Mouse (Mus musculus) thymus, adult 2 months (tissue): Measurements from ENCODE around the gene Sfrp5. TPM values are rescaled to one million over a fixed set of nuclear protein-coding genes. Genes with fewer than 3 reads are reported as not detected.

Source experiments
- DNase-seq: peaks from one replicate; pipeline ENCODE4 v3.0.0; 2021
- H3K27ac ChIP-seq: fragments of 200-500 bp; 2 replicates; pipeline ENCODE4 v1.5.1; 2012; ENCODE audit warnings: low read length, control low read depth; ENCODE audit not compliant: control insufficient read depth, insufficient read depth
- H3K27me3 ChIP-seq: fragments of 200-500 bp; 2 replicates; pipeline ENCODE4 v1.6.1; 2012; ENCODE audit warnings: mild to moderate bottlenecking, low read length, moderate library complexity, mixed read lengths; ENCODE audit not compliant: control insufficient read depth, insufficient read depth
- H3K36me3 ChIP-seq: fragments of 200-500 bp; 2 replicates; pipeline ENCODE4 v1.6.1; 2012; ENCODE audit warnings: mild to moderate bottlenecking, low read length, moderate library complexity; ENCODE audit not compliant: control insufficient read depth, insufficient read depth
- H3K4me1 ChIP-seq: fragments of 200-500 bp; replicated peaks from 2 replicates; pipeline ENCODE4 v1.6.1; 2012; ENCODE audit warnings: low read length; ENCODE audit not compliant: control insufficient read depth, insufficient read depth
- H3K4me3 ChIP-seq: fragments of 200-500 bp; 2 replicates; pipeline ENCODE4 v1.5.1; 2012; ENCODE audit warnings: mild to moderate bottlenecking, low read length, control low read depth, moderate library complexity; ENCODE audit not compliant: control insufficient read depth, insufficient read depth
- CTCF ChIP-seq: fragments of 200-500 bp; IDR thresholded peaks from 2 replicates; pipeline ENCODE4 v1.5.1; 2012; ENCODE audit warnings: mild to moderate bottlenecking, control low read depth, low read length, moderate library complexity, borderline replicate concordance; ENCODE audit not compliant: control insufficient read depth, poor library complexity, insufficient read depth; ENCODE audit errors: extremely low read depth
- POLR2A ChIP-seq: fragments of 200-500 bp; IDR thresholded peaks from 2 replicates; pipeline ENCODE4 v1.6.1; 2012; ENCODE audit warnings: mild to moderate bottlenecking, low read length, control low read depth, moderate library complexity; ENCODE audit not compliant: control insufficient read depth, poor library complexity, insufficient read depth; ENCODE audit errors: extremely low read depth
- WGBS: fragments of 180-500 bp; shearing (Covaris S2); methylation state at CpG from one replicate; pipeline ENCODE4 v1.1.7; 2018; 5-methylcytosine and 5-hydroxymethylcytosine counted together
- polyA plus RNA-seq: library from polyadenylated mRNA; depleted of rRNA; stranded (reverse); fragments of >200 nt; gene quantifications from 2 replicates; pipeline ENCODE4 v1.2.3, GENCODE M21; 2012

Sfrp5 gene
- polyA plus RNA-seq, 1 experiment = 2.4 TPM

DNA sequence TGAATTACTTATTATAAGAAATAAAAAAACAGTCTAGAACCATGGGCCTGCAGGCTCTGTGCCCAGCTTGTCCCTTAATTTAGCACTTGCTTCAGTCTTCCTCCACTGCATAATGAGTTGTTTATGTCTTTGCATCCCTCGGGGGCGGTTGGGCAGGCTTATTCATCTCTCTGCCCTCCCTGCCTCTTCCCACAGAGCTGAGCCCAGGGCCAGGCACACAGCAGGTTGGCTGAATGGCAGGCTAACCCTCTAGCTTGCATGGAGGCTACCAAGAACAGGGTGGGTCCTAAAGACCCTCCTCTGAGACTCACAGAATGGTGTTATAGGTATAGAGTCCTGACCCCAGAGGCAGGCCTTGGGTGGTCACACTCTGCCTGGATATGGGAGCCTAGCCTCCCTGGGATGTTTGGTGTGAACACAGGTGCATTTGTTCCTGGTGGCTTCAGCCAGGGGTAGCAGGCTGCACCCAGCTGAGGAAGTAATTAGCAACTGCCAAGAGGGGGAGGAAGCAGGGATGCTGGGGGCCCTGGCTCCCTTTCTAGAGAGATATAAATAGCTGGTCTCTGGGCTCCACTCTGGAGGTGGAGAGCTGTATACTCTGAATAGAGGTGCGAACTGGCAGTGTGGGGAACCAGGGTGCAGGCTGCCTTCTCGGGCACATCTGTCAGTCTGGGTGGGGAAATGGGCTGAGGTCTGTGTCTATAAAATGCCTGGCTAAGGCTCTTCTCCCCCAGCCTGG is 35.7 kb upstream of the Sfrp5 start:
- Histone ChIP-seq H3K4me3 (no peak overlapping the region), H3K27me3 (no peaks in the 10 kb centered on the region), H3K27ac (no peak overlapping the region), H3K4me1 (no peaks in the 10 kb centered on the region), H3K36me3 (no peaks in the 10 kb centered on the region)
- no peak for DNase-seq
- no peak for TF ChIP-seq CTCF
- TF ChIP-seq POLR2A = no peak
- WGBS = 26% methylated on average over 4 of the region's 4 CpGs

DNA sequence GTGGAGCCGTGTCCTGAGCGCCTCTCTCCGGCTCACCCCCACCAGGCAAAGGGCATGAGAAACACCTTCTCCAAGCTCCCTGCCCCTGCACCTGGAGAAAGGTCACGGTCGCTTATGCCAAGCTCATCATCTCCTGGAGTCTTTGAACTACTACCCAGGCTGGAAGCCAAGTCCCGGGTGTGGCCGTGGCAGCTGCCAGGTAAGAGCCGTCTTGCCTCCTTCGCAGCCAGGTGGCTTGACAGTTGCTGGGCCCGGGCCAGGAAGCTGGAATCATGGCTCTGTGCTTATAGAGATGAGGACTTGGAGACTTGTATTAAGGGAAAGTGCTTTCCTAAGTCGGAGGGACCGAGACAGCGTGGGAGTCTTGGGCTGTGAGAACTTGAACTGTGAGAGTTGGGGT is 28.9 kb upstream of the Sfrp5 start:
- no peaks in the 10 kb centered on the region; the same call in 1 of the 2 replicates for H3K4me1 ChIP-seq
- H3K27me3 ChIP-seq = no peaks in the 10 kb centered on the region
- H3K27ac ChIP-seq = no peak overlapping the region
- TF ChIP-seq CTCF = no peak
- TF ChIP-seq POLR2A = no peak
- no peak for DNase-seq
- no peak overlapping the region for H3K4me3 ChIP-seq
- WGBS = 93% methylated on average over 13 of the region's 13 CpGs
- no peaks in the 10 kb centered on the region for H3K36me3 ChIP-seq

DNA sequence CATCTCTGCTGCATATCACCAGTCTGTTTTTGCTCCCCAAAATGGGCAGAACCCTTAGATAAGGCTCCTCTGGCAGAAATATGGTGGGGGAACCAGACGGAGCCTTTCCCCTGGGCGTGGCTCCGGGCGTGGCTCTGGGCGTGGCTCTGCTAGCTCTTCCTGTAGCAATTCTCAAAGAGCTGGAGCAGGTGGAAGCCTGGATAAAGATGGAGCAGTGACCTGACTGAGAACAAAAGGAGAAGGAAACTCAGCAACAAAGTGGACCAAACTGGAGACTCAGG is 28.2 kb upstream of the Sfrp5 start:
- H3K27me3 ChIP-seq = no peaks in the 10 kb centered on the region
- TF ChIP-seq CTCF (no peak), POLR2A (no peak)
- no peak overlapping the region for H3K27ac ChIP-seq
- WGBS = 89% methylated on average over 5 of the region's 5 CpGs
- H3K36me3 ChIP-seq = no peaks in the 10 kb centered on the region
- H3K4me1 ChIP-seq = no peaks in the 10 kb centered on the region; the same call in 1 of the 2 replicates
- H3K4me3 ChIP-seq = no peak overlapping the region
- DNase-seq = no peak

DNA sequence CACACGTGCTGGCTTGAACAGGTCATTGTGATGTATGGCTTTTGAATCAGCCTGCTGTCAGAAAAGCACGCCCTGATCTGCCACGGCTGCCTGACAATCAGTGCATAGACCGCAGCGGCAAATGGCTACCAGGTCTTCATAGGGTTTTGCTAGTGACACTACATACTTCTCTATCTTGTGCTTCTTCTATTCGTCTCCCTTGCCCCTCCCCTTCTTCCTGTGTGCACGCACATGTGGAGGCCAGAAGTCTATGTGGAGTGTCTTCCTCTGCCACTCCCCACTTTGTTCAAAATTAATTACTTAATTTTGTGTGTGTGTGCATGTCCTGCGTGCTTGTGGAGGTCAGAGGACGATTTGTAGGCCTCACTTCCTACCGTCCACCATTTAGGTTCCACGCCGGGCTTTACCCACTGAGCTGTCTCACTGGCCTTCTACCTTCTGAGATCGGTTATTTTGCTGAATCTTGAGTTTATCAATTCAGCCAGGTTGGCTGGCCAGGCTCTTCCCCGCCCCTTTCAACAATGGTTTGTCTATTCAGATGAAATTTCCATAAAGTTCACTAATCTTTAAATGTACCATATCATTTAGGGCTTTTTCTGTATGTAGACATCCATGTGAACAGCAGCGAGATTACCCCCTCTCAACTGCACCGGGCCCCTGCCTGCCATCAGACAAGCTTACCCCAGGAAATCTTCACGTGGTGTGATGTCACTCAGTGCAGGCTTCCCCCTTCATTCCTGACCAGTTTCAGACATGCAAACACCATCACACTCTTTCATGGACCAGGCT is 27.6 kb upstream of the Sfrp5 start:
- no peaks in the 10 kb centered on the region; the same call in 1 of the 2 replicates for H3K4me1 ChIP-seq
- H3K4me3 ChIP-seq = no peak overlapping the region
- H3K36me3 ChIP-seq = no peaks in the 10 kb centered on the region
- H3K27ac ChIP-seq = no peak overlapping the region
- TF ChIP-seq CTCF (no peak), POLR2A (no peak)
- DNase-seq = no peak
- 78% methylated on average over 17 of the region's 17 CpGs for WGBS
- H3K27me3 ChIP-seq = no peaks in the 10 kb centered on the region

DNA sequence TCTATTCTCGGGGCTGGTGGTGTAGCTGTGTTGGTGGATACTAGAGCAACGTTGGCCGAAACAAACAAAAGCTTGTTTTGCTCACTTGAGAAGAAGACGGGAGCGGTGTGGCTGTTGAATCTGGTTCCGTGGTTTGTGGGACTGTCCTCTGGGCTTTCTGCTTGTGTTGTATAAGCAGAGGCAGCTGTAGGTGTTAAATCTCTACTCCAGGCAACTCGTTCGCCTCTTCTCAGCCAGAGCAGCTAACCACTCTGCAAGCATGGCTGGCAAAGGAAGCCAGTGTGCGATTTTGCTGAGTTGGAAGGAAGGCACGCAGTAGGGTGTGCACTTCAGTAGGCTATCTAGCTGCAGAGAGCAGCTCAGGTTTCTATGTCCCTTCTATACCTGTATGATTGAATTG is 24.4 kb upstream of the Sfrp5 start:
- no peaks in the 10 kb centered on the region for H3K36me3 ChIP-seq
- TF ChIP-seq POLR2A = no peak
- TF ChIP-seq CTCF = no peak
- DNase-seq = no peak
- 18% methylated on average over 10 of the region's 10 CpGs for WGBS
- H3K4me3 ChIP-seq = no peak overlapping the region
- no peaks in the 10 kb centered on the region; the same call in 1 of the 2 replicates for H3K4me1 ChIP-seq
- no peaks in the 10 kb centered on the region for H3K27me3 ChIP-seq
- no peak overlapping the region for H3K27ac ChIP-seq

DNA sequence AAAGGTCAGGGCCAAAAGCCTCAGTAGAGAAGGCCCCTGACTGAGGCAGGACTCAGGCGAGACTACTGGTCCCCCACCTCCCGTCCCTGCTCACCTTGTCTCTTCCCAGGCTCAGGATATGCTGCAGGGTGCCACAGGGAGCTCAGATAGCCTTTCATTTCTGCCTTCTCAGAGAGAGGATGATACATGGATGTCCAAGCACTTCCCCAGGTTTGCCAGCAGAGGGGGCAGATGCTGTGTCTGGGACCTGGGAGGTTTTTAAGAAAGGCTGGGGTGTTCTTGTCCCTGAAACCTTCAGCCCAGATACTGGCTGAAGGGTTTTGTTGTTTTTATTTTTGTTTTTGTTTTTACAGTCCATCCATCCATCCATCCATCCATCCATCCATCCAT is 15.3 kb upstream of the Sfrp5 start:
- DNase-seq = peak; percentile 15
- Histone ChIP-seq H3K27me3 (no peaks in the 10 kb centered on the region), H3K4me1 (no peaks in the 10 kb centered on the region), H3K36me3 (no peaks in the 10 kb centered on the region), H3K27ac (no peak overlapping the region), H3K4me3 (no peak overlapping the region)
- TF ChIP-seq CTCF (peak; percentile 39; the same call in 1 of the 2 replicates), POLR2A (no peak)
- 21% methylated on average over 2 of the region's 2 CpGs for WGBS
